Mouse (Mus musculus) lung, postnatal 14 days (tissue): ENCODE data around the gene Ikbkg.
"Not testable (repeated sequence)": the region's sequence is repeated elsewhere in the genome, so short reads cannot be mapped to it uniquely, and the experiment has no call there.

Experiments used
- DNase-seq: peaks from one replicate; pipeline ENCODE4 v3.0.0; 2021

Ikbkg gene

GRCm38 (mm10) chrX:74392535-74393443 is at the start of gene Ikbkg, which contains the start of gene Fam3a:
TSS of gene Ikbkg (plus strand) at chrX:74393290.
TSS of gene Fam3a (minus strand) at chrX:74393272.
- peak; percentile 80 for DNase-seq

- no peak for DNase-seq
Observed at GRCm38 (mm10) chrX:74352645-74353466, 40.2 kb upstream of the Ikbkg start.

GRCm38 (mm10) chrX:74353467-74353770 is 39.7 kb upstream of the Ikbkg start, which contains the start of gene Lage3:
TSS of gene Lage3 (minus strand) at chrX:74353618.
- peak; percentile 78 for DNase-seq

GRCm38 (mm10) chrX:74357069-74357468 is 36.0 kb upstream of the Ikbkg start:
- not testable (repeated sequence) for DNase-seq

GRCm38 (mm10) chrX:74359171-74359570 is 33.9 kb upstream of the Ikbkg start:
- peak; percentile 2 for DNase-seq

GRCm38 (mm10) chrX:74367512-74367911 is 25.6 kb upstream of the Ikbkg start:
- no peak for DNase-seq

GRCm38 (mm10) chrX:74368209-74368909 is 24.7 kb upstream of the Ikbkg start:
- peak; percentile 75 for DNase-seq

GRCm38 (mm10) chrX:74372888-74373549 is 20.1 kb upstream of the Ikbkg start, which contains the start of the genes Ubl4a and Slc10a3:
TSS of gene Ubl4a (minus strand) at chrX:74373218.
TSS of gene Slc10a3 (minus strand) at chrX:74373349.
- DNase-seq, result peak; percentile 84

GRCm38 (mm10) chrX:74384451-74384850 is 8.6 kb upstream of the Ikbkg start:
- no peak for DNase-seq

GRCm38 (mm10) chrX:74388153-74388552 is 4.9 kb upstream of the Ikbkg start:
- no peak for DNase-seq

GRCm38 (mm10) chrX:74400136-74400535 is 7.0 kb downstream of the Ikbkg start:
- no peak for DNase-seq

- DNase-seq, result no peak
Observed at GRCm38 (mm10) chrX:74408340-74408739, 15.2 kb downstream of the Ikbkg start.

- peak; percentile 71 for DNase-seq
Observed at GRCm38 (mm10) chrX:74413377-74413776, 20.3 kb downstream of the Ikbkg start.

GRCm38 (mm10) chrX:74424443-74424842 is 31.4 kb downstream of the Ikbkg start:
- no peak for DNase-seq

- peak; percentile 42 for DNase-seq
Observed at GRCm38 (mm10) chrX:74425195-74425594, 32.1 kb downstream of the Ikbkg start.

GRCm38 (mm10) chrX:74426256-74426655 is 33.2 kb downstream of the Ikbkg start:
- no peak for DNase-seq

GRCm38 (mm10) chrX:74427116-74427515 is 34.0 kb downstream of the Ikbkg start:
- DNase-seq, result no peak

GRCm38 (mm10) chrX:74428146-74428825 is 35.2 kb downstream of the Ikbkg start:
- no peak for DNase-seq

GRCm38 (mm10) chrX:74428826-74429276 is 35.8 kb downstream of the Ikbkg start, which contains the start of gene G6pdx:
TSS of gene G6pdx (minus strand) at chrX:74429194.
- peak; percentile 88 for DNase-seq

- DNase-seq, result peak; percentile 73
Observed at GRCm38 (mm10) chrX:74429290-74429821, 36.3 kb downstream of the Ikbkg start.
